Mouse (Mus musculus): ENCODE results near the gene Lrrc30.

GRCm38 (mm10) chr17:67629211-67629657 is 3.3 kb downstream of the Lrrc30 start:
- no peak for TF ChIP-seq HCFC1 (IDR thresholded peaks at IDR 0.05; ENCODE audit: borderline replicate concordance, insufficient read depth, low read length)
- no peak for TF ChIP-seq MAFK (IDR thresholded peaks at IDR 0.05; ENCODE audit: insufficient read depth, low read depth, low read length)
- no peak for TF ChIP-seq CHD2 (IDR thresholded peaks at IDR 0.05; ENCODE audit: low read depth, low read length)

Measured in ES-E14 (cell line).